Mouse (Mus musculus): ENCODE data around the gene Sfxn2.

The Sfxn2 gene

DNA sequence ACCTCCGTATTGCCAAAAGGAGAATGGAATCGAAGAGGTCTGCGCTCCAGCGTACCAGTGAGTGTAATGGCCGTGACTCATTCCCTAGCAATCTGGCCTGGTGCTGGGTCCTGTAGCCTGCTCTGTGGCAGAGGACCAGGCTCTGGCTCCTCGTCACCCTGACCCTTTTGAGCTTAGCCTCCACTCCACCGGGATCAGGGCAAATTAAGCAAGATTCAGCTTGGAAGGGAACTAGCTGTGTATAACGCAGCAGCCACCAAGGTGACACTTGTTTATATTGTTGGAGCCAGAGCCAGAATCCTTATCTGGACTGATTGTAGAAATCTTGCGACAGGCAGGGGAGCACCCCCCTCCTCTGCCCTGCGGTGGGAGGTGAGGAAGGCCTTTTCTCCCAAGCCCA lies 55.2 kb downstream of the Sfxn2 start:
- in situ Hi-C loops (cut with MboI, MseI): no loop called here

DNA sequence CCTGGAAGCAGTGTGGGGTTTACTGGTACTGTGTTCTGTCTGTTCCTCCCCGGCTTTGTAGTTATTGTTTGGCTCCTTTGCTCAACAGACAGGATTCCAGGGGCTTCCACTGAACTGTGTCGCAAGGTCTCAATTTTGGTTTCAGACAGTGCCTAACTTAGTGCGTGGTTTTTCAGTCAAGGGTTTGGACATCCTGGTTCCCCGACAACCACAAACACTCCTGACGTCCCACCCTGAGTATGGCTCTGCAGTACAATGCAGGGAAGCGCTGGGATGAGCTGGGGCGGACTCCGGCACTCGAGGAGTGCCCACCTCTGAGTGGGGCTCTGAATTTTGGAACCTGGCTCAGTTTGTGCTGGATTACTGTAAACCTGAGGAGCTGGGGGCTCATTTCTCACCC lies 56.6 kb downstream of the Sfxn2 start:
- in situ Hi-C loops (cut with MboI, MseI): no loop called here

DNA sequence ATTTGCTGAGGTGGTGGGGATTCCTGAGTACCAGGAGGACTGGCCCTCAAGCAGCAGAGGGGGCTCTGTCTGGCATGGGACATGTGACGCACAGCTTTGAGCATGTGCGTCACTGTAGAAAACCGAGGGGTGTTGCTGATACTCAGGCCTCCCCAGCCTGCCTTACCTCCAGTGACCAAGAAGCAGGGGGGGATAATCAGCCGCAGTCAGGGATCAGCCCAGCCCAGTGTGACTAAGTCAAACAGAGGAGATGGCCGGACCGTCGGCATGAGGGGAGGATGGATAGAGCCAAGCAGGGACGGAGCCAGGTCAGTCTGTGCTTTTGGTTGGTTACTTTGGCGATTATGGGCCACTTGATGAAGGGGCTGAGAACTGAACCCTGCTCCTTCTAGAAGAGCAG lies 58.5 kb downstream of the Sfxn2 start:
- in situ Hi-C loops (cut with MboI, MseI): no loop called here

DNA sequence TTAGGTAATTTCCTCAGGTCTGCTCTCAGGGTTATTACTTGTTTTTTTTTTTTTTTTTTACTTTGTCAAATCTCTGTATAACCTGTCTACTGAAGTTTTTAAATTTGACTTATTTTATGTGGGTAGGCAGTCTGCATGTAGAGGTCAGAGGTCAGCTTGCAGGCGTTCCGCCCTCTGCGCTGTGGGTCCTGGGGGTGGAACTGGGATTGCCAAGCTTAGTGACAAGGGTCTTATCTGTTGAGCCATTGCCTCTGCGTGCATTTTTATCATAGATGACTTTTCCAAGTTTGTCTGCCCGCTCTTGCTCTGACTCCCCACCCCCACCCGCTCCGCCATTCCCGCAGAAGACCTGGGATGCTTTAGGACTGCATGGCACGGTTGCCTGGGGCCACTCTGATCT lies 62.6 kb downstream of the Sfxn2 start:
- in situ Hi-C loops (cut with MboI, MseI): no loop called here

DNA sequence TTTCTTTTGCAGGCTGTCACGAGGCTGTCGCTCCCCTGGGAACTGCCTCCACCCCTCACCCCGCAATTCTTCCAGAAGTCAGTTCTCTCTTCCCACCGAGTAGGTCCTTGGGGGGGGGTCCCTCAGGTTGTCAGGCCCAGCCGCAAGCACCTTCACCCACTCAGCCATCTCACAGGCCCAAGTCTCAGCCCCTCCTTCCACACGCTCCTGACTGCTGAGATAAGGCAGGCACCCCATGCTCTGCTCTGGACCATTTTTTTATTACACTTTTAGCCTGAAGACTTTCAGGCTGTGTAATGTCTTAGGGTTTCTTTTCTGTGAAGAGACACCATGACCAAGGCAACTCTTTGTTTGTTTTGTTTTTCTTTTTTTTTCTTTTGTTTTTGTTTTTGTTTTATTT lies 64.4 kb downstream of the Sfxn2 start:
- in situ Hi-C loops (cut with MboI, MseI): no loop called here

DNA sequence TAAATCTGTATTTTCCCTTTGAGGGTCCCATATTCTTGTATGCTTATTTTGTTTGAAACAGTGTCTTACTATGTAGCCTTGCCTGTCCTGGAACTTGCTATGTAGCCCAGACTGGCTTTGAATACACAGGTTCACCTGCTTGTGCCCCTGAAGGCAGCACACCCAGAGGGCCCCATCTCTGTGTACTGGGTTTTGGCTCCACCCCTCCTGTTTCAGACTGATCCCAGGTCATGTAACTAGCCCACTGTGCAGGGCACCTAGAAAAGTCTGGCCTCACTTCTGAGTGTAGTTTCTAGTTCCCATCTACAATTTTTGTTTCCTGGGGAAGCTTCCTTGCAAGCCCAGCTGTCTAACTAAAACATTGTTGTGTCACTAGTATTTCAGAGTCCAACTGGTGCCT lies 65.9 kb downstream of the Sfxn2 start:
- in situ Hi-C loops (cut with MboI, MseI): no loop called here

DNA sequence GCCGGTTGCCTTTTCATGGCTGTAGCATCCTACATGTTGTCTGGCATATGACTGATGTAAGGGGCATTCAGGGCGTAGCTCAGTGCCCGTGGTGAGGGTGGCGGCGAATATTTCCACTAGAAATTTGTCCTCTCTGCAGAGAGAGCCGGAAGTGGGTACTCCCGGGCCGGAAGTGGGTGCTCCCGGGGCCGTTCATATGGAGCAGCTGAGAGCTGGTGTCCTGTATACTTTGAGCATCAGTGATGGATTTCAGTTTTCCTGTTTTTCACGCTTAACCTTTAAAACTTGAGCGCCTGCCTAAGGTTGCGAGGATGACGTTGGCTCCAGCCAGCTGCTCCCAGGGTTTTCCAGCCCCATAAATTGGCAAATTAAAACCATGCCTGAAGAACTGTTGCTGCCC lies 66.3 kb downstream of the Sfxn2 start:
- in situ Hi-C loops (cut with MboI, MseI): no loop called here

DNA sequence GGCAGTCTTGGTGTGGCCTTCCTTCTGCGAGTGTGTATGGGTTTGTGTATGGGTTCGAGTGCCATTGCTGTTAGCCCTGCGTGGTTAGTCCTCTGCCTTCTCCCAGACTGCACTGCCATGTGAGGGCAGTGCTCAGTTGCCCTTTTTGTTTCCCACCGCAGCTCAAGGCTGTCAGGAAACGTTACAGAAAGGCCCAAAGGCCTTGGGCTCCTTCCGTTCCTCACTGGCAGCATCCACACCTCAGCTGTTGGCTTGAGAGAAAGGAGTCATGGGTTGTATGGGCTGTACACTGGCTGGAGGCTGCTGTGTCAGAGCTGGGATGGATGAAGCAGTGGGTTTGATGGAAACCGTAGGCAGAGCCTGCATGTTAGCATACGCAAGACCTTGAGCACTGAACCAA lies 67.6 kb downstream of the Sfxn2 start:
- in situ Hi-C loops (cut with MboI, MseI): no loop called here

DNA sequence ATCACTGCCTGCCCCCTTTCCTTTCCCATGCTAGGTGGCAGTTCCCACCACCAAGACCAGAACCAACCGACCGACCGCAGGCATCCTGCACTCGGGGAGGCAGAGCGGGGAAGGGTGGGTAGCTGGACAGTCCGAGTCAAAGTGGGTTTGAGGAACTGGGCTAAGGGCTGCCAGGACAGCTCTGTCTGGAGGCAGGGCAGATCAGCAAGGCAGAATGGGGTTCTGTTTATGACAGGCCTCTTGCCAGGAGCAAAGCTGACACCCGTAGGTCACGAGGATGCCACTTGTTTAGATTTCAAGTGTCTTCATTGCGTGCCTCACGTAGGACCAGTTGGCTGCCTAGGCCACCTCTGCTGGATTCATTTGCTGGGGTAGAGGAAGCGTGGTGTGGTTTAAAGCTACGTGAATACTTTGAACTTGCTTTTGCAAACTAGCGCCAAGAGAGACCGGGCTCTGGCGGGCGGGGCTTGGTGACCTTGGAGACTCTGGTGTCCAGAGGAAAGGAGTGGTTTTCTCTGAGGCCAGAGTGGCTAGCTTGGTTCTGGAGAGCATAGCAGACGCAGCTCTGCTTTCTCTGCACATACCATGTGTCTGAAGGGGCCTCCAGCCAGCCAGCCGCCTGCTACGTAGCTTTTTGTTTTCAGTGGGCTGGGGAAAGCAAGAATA lies 68.4 kb downstream of the Sfxn2 start:
- in situ Hi-C loops (cut with MboI, MseI): no loop called here

DNA sequence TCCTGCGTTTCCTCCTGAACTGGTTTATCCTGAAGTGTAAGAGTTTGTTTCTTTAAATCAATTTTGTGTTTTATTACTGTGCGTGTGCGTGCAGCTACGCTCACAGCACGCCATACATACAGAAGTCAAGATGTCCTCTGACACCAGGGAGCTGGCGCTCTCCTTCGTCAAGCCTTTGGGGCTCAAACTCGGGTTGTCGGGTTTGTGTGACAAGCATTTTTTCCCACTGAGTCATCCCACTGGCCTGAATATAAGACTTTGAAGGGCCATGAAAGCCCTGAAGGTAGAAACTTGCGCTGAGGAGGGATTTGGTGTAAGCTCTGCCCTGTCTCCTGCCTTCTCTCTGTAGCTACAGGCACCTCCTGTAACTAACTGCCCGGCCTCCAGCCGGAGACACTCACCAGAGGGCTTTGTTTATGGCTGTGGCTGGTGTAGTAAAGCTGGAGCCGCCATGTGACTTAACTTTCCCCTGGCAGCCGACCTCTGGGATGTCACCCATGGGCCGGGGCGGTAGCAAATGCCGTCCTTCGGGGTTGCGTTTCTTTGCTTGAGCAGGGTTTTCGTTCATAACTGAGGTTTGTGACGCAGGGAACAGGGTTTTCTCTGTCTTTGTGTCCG lies 69.1 kb downstream of the Sfxn2 start:
- in situ Hi-C loops (cut with MboI, MseI): no loop called here

DNA sequence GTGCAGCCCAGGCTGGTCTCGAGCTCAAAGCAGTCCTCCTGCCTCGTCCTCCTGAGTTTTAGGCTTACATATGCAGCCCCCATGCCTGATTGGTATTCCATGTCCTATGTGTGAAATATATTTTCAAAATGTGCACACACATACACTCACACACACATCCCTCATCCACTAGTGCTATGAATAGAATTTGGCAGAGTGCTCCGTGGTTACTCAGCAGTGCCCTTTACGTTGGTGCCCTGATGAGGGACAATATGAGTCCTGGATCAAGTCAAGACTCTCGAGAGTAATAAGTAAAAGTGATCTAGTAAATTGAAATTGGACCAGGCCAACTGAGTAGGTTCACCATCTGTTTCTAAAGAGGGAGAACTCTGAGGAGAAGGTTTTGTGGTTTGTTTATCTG lies 70.1 kb downstream of the Sfxn2 start:
- in situ Hi-C loops (cut with MboI, MseI): no loop called here

DNA sequence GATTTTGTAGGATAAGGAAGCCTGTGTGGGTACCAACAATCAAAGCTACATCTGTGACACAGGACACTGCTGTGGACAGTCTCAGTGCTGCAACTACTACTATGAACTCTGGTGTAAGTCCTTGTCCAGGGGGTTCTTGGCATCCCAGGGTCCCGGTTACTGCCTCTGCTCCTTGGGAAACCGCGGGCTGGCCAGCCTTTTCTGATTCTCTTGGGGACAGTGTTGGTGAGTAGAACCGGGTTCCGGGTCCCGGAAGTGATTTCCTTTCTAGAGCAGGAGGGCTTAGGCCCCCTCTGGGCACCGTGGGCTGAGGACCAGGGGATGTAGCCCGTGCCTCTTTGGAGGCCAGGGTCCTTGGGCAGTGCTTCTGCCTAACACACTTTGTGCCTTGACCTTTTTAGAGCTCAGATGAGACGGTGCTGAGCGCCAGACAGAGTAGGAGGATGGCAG lies 71.2 kb downstream of the Sfxn2 start:
- in situ Hi-C loops (cut with MboI, MseI): no loop called here

DNA sequence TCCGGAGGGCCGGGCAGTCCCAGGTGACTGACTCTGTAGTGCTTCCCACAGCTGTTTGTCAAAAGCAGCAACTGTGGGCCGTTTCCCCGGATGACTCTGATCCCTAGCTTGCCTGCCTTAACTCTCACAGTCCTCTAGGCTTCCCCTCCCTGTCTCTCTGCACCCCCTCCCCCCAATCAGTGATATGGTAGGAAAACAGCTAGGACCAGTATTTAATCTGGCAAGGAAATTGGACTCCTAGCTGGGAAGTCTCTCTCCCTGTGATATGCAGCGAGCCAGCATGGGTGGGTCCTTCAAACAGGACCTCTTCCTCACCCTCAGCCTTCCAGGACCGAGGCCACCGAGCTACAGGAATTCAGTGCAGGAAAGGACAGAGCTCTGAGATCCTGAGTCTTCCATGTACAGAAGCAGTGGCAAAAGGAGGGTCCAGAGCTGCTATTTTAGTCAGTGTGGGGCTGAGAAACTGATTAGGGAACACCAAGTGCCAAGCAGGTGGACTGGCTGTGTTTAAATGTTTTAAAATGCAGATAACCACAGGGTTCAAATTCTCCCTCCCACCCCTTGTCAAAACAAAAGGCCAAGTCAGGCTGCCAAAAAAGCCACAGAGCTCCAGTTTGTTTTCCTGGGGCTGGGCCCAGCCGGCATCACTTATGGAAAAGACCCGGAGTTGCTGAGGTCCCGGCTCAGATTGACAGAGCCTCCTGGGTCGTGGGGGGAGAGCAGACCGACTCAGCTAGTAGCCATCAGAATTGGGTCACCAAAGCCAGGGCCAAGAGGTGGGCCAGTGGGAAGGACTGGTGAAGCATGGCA lies 71.8 kb downstream of the Sfxn2 start:
- in situ Hi-C loops (cut with MboI, MseI): no loop called here

DNA sequence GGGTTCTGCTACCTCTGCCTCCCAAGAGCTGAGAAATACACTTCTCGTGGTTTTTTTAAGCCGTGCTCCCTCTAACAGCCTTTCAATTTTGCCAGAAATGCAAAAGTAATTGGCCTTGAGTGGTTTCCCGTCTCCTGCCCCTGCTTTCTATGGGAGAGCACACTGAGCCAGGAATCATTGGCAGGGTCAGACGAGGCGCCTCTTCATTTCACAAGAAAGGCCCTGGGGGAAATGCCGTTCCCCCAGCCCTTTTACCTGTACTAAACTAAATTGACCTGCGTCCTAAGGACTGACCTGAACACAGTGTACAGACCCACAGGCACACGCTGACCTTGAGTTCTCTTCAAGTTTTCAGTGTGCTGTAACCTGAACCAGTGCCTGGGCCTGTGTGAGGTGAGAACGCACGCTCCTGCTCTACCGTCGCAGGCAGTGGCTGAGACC lies 72.9 kb downstream of the Sfxn2 start:
- in situ Hi-C loops (cut with MboI, MseI): no loop called here

DNA sequence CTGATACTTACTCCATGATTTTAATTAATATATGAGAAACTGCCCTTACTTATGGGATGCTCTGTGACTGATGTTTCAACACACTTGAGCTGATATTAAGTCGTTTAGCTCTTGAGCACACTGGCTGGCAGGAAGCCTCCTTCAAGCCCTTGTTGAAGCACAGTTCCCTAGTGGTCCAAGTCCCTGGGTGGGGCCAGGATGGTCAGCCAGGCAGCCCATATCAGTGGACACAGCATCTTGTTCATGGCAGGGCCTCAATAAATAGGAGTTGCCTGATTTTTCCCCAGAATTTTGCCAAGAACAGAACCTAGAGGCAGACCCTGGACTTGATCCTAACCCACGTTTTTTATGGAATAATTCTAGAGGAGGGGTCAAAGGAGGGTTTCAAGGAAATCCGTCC lies 74.1 kb downstream of the Sfxn2 start:
- in situ Hi-C loops (cut with MboI, MseI): no loop called here

Data from T-helper 17 cell (primary cell).